Mouse (Mus musculus) induced T-regulatory cell, adult 2 months (primary cell): ENCODE results near the gene Gm3336.

Experiments used
- DNase-seq: peaks from one replicate; pipeline ENCODE4 v3.0.0-alpha.2; 2012; ENCODE audit warnings: low read depth

The Gm3336 gene

GRCm38 (mm10) chr8:70716521-70717400 lies 1.6 kb upstream of the Gm3336 start:
- DNase-seq, result no peak

- DNase-seq, result no peak
These were observed 1.5 kb downstream of the Gm3336 start for GRCm38 (mm10) chr8:70719796-70720270.

GRCm38 (mm10) chr8:70720739-70721138 lies 2.4 kb downstream of the Gm3336 start:
- peak; percentile 92 for DNase-seq

GRCm38 (mm10) chr8:70721601-70722000 lies 3.3 kb downstream of the Gm3336 start:
- no peak for DNase-seq

- DNase-seq, result no peak
These were observed 5.3 kb downstream of the Gm3336 start, which contains the start of gene Pde4c for GRCm38 (mm10) chr8:70723486-70724210. Gene Pde4c (plus strand): TSS chr8:70723720.

- no peak for DNase-seq
These were observed 5.9 kb downstream of the Gm3336 start for GRCm38 (mm10) chr8:70724216-70724615.

- no peak for DNase-seq
These were observed 7.6 kb downstream of the Gm3336 start for GRCm38 (mm10) chr8:70725792-70726447.

- DNase-seq, result no peak
These were observed 8.4 kb downstream of the Gm3336 start for GRCm38 (mm10) chr8:70726721-70727120.

GRCm38 (mm10) chr8:70729808-70730475 lies 11.6 kb downstream of the Gm3336 start:
- peak; percentile 78 for DNase-seq

- no peak for DNase-seq
These were observed 12.6 kb downstream of the Gm3336 start for GRCm38 (mm10) chr8:70730956-70731355.

GRCm38 (mm10) chr8:70737705-70738104 lies 19.4 kb downstream of the Gm3336 start:
- no peak for DNase-seq

GRCm38 (mm10) chr8:70738211-70738610 lies 19.9 kb downstream of the Gm3336 start:
- DNase-seq, result no peak

GRCm38 (mm10) chr8:70741661-70742060 lies 23.3 kb downstream of the Gm3336 start:
- no peak for DNase-seq

GRCm38 (mm10) chr8:70742176-70742575 lies 23.8 kb downstream of the Gm3336 start:
- DNase-seq, result no peak

- DNase-seq, result peak; percentile 53
These were observed 24.8 kb downstream of the Gm3336 start for GRCm38 (mm10) chr8:70742981-70743655.

GRCm38 (mm10) chr8:70743656-70744590 lies 25.6 kb downstream of the Gm3336 start:
- DNase-seq, result peak; percentile 71

- peak; percentile 75 for DNase-seq
These were observed 26.5 kb downstream of the Gm3336 start for GRCm38 (mm10) chr8:70744806-70745205.

- no peak for DNase-seq
These were observed 27.4 kb downstream of the Gm3336 start for GRCm38 (mm10) chr8:70745691-70746220.

- DNase-seq, result no peak
These were observed 28.3 kb downstream of the Gm3336 start for GRCm38 (mm10) chr8:70746676-70747075.
